In the genomic region with DNA sequence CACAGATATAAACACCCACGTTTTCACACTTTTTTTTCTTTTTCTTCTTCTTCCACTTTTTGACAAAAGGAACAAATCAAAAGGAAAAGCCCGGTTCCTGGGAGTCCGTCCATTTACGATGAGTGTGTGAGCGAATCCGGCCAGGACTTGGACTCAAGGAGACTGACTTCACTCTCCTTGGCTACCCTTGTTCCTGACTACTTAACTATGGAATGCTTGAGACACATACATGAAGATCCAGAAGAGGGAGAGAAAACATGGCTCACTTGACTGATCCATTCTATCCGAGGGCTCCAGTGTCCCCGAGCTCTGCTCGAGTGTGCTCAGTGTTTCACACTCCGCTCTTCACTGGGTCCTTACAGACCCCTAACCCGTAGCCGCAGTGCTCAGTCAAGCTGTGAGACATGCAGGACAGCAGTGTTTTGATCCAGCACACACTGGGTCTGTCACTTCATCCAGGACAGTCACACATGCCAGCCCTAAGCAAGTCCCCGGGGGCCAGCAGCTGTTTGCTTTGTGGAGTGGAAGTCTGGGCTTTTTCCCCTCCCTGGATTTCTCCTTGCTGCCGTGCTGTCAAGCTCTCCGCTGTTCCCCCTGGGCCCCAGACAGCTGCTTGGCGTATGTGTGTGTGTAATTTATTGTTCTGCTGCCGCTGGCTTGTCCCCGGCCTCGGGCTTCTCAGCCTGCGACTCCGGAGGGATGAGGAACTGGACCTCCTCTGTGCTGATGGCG, we compare ENCODE assay signal across 8 mouse cellular contexts. TPM values are rescaled to one million over a fixed set of nuclear protein-coding genes. Genes with fewer than 3 reads are reported as not detected.
DNase-seq lines count a peak whose midpoint lies in the region; ATAC-seq and TF ChIP-seq lines count a peak whose summit lies in the region.

No protein-coding gene starts in this region.

- no peak for TF ChIP-seq CTCF in kidney, postnatal 0 days (IDR thresholded peaks at IDR 0.05; ENCODE audit: low read depth)

- whole genome bisulfite sequencing in kidney, postnatal 0 days = 40% methylated on average over 22 of the region's 22 CpGs
- WGBS in forebrain, embryonic 14.5 days = 44% methylated on average over 22 of the region's 22 CpGs
- 57% methylated on average over 22 of the region's 22 CpGs for whole genome bisulfite sequencing in midbrain, embryonic 13.5 days
- 73% methylated on average over 22 of the region's 22 CpGs for WGBS in liver, embryonic 12.5 days (ENCODE audit: insufficient replicate concordance)

- peaks cover 18% of the 10 kb centered on the region for H3K36me3 ChIP-seq in kidney, postnatal 0 days (ENCODE audit: insufficient read depth, low read length)
- H3K36me3 ChIP-seq in forebrain, embryonic 14.5 days (ENCODE audit: control insufficient read depth, insufficient read depth, low read length) = peaks cover 31% of the 10 kb centered on the region
- H3K36me3 ChIP-seq in midbrain, embryonic 13.5 days = peaks cover 41% of the 10 kb centered on the region
- H3K36me3 ChIP-seq in liver, embryonic 12.5 days = peaks cover 62% of the 10 kb centered on the region

- no peak overlapping the region for H3K4me3 ChIP-seq in kidney, postnatal 0 days (replicated peaks; ENCODE audit: low read depth, low read length)
- no peak overlapping the region for H3K4me3 ChIP-seq in forebrain, embryonic 14.5 days (ENCODE audit: low read depth, low read length)
- H3K4me3 ChIP-seq in midbrain, embryonic 13.5 days (replicated peaks) = peak overlapping the region; percentile 6
- H3K4me3 ChIP-seq in liver, embryonic 12.5 days = no peak overlapping the region

- intact Hi-C loops in heart, postnatal 14 days (cut with DNase I) = no loop called here

- no peak overlapping the region for H3K9ac ChIP-seq in kidney, postnatal 0 days (ENCODE audit: low read depth, low read length)
- peak overlapping the region; percentile 35; the same call in 1 of the 2 replicates for H3K9ac ChIP-seq in forebrain, embryonic 14.5 days (ENCODE audit: low read length)
- H3K9ac ChIP-seq in midbrain, embryonic 13.5 days (replicated peaks) = 0 out of 2 replicates have a peak overlapping the region, but pooled peaks have one; percentile 19
- H3K9ac ChIP-seq in liver, embryonic 12.5 days = no peak overlapping the region

- no peaks in the 10 kb centered on the region for H3K9me3 ChIP-seq in kidney, postnatal 0 days (replicated peaks; ENCODE audit: low read length)
- no peaks in the 10 kb centered on the region for H3K9me3 ChIP-seq in forebrain, embryonic 14.5 days (replicated peaks; ENCODE audit: control insufficient read depth, low read length)
- H3K9me3 ChIP-seq in midbrain, embryonic 13.5 days = no peaks in the 10 kb centered on the region
- H3K9me3 ChIP-seq in liver, embryonic 12.5 days (replicated peaks) = peaks cover 5% of the 10 kb centered on the region

- H3K4me1 ChIP-seq in kidney, postnatal 0 days (replicated peaks; ENCODE audit: insufficient read depth, low read length) = peaks cover 10% of the 10 kb centered on the region; the same call in 1 of the 2 replicates
- peaks cover 7% of the 10 kb centered on the region; the same call in 1 of the 2 replicates for H3K4me1 ChIP-seq in forebrain, embryonic 14.5 days (ENCODE audit: control insufficient read depth, insufficient read depth, low read length)
- peaks cover 13% of the 10 kb centered on the region for H3K4me1 ChIP-seq in midbrain, embryonic 13.5 days (replicated peaks)
- H3K4me1 ChIP-seq in liver, embryonic 12.5 days = peaks cover 22% of the 10 kb centered on the region

- ATAC-seq in kidney, postnatal 0 days (replicated peaks; ENCODE audit: low FRiP score, low read depth) = peak; percentile 60; the same call in 1 of the 2 replicates
- ATAC-seq in forebrain, embryonic 14.5 days = peak; percentile 82
- ATAC-seq in midbrain, embryonic 13.5 days = peak; percentile 68
- ATAC-seq in liver, embryonic 12.5 days = no peak
- no peak for ATAC-seq in erythroid progenitor cell, adult 5-6 weeks (replicated peaks; ENCODE audit: low FRiP score, poor library complexity, severe bottlenecking)
- no peak for ATAC-seq in inflammation-experienced regulatory T-cells, adult 6 months

- no peaks in the 10 kb centered on the region for H3K27me3 ChIP-seq in kidney, postnatal 0 days (ENCODE audit: insufficient read depth, low read length)
- no peaks in the 10 kb centered on the region for H3K27me3 ChIP-seq in forebrain, embryonic 14.5 days (replicated peaks; ENCODE audit: control insufficient read depth, insufficient read depth, low read length)
- no peaks in the 10 kb centered on the region for H3K27me3 ChIP-seq in midbrain, embryonic 13.5 days
- H3K27me3 ChIP-seq in liver, embryonic 12.5 days (replicated peaks) = no peaks in the 10 kb centered on the region

- H3K27ac ChIP-seq in kidney, postnatal 0 days = peak overlapping the region; percentile 47; the same call in 1 of the 2 replicates
- peak overlapping the region; percentile 76 for H3K27ac ChIP-seq in forebrain, embryonic 14.5 days (ENCODE audit: low read depth, low read length)
- H3K27ac ChIP-seq in midbrain, embryonic 13.5 days = peak overlapping the region; percentile 71
- H3K27ac ChIP-seq in liver, embryonic 12.5 days = no peak overlapping the region

- H3K4me2 ChIP-seq in kidney, postnatal 0 days (ENCODE audit: low read length) = peak overlapping the region; percentile 7; the same call in 1 of the 2 replicates
- H3K4me2 ChIP-seq in forebrain, embryonic 14.5 days (ENCODE audit: low read length) = peak overlapping the region; percentile 24; the same call in 1 of the 2 replicates
- peak overlapping the region; percentile 37 for H3K4me2 ChIP-seq in midbrain, embryonic 13.5 days (replicated peaks)
- H3K4me2 ChIP-seq in liver, embryonic 12.5 days = no peak overlapping the region

- peak; percentile 82 for DNase-seq in kidney, postnatal 0 days (ENCODE audit: low spot score)
- DNase-seq in kidney, adult 18-20 months = no peak
- peak; percentile 68 for DNase-seq in forebrain, embryonic 14.5 days (ENCODE audit: low spot score)
- peak; percentile 69 to 73 for DNase-seq in heart, postnatal 14 days

RNA-seq across cellular contexts. Expression of a gene that starts 10.6 kb away (rescaled TPM):
- 29.9 and 30.1 TPM in 2 replicates for polyA plus RNA-seq in kidney, postnatal 0 days (2015; fragmentation: Nextera tagmentation; extraction: Ambion mirVana)
- polyA plus RNA-seq in forebrain, embryonic 14.5 days (2014; fragmentation: Nextera tagmentation; extraction: Ambion mirVana) = 39.4 and 41.6 TPM in 2 replicates
- total RNA-seq in heart, postnatal 14 days (2021) = 10 to 100 TPM; 12.8 TPM
- polyA plus RNA-seq in midbrain, embryonic 13.5 days (2015; fragmentation: Nextera tagmentation; extraction: Ambion mirVana) = 30.7 and 31.9 TPM in 2 replicates
- 17.5 and 19.2 TPM in 2 replicates for polyA plus RNA-seq in liver, embryonic 12.5 days (2016; fragmentation: Nextera tagmentation; extraction: Ambion mirVana)
- total RNA-seq in erythroid progenitor cell, adult 5-6 weeks (2015; ENCODE audit: low replicate concordance) = 4.6 and 7.2 TPM in 2 replicates
- 10.1 and 12.9 TPM in 2 replicates for total RNA-seq in erythroid progenitor cell, adult 5-6 weeks (2017; ENCODE audit: low replicate concordance)
- 10 to 100 TPM; 21.9 to 23.2 (median 22.8) TPM for polyA plus RNA-seq in inflammation-experienced regulatory T-cells, adult 6 months (2017; shearing (Covaris generic))

RNA-seq across cellular contexts. Expression of a gene that starts 16.0 kb away (rescaled TPM):
- polyA plus RNA-seq in kidney, postnatal 0 days (2015; fragmentation: Nextera tagmentation; extraction: Ambion mirVana) = 2.8 and 3.1 TPM in 2 replicates
- 4.2 and 4.6 TPM in 2 replicates for polyA plus RNA-seq in forebrain, embryonic 14.5 days (2014; fragmentation: Nextera tagmentation; extraction: Ambion mirVana)
- total RNA-seq in heart, postnatal 14 days (2021) = 1 to 10 TPM; 4.1 to 4.3 TPM
- 5.6 and 5.8 TPM in 2 replicates for polyA plus RNA-seq in midbrain, embryonic 13.5 days (2015; fragmentation: Nextera tagmentation; extraction: Ambion mirVana)
- polyA plus RNA-seq in liver, embryonic 12.5 days (2016; fragmentation: Nextera tagmentation; extraction: Ambion mirVana) = 5.9 and 6.5 TPM in 2 replicates
- 2.1 and 2.5 TPM in 2 replicates for total RNA-seq in erythroid progenitor cell, adult 5-6 weeks (2015; ENCODE audit: low replicate concordance)
- total RNA-seq in erythroid progenitor cell, adult 5-6 weeks (2017; ENCODE audit: low replicate concordance) = 0.61 and 0.90 TPM in 2 replicates
- 1 to 10 TPM; 1.6 to 2.2 (median 2.0) TPM for polyA plus RNA-seq in inflammation-experienced regulatory T-cells, adult 6 months (2017; shearing (Covaris generic))

RNA-seq across cellular contexts. Expression of a gene that starts 28.4 kb away (rescaled TPM):
- polyA plus RNA-seq in kidney, postnatal 0 days (2015; fragmentation: Nextera tagmentation; extraction: Ambion mirVana) = 25.6 and 26.0 TPM in 2 replicates
- polyA plus RNA-seq in forebrain, embryonic 14.5 days (2014; fragmentation: Nextera tagmentation; extraction: Ambion mirVana) = 21.1 and 25.2 TPM in 2 replicates
- total RNA-seq in heart, postnatal 14 days (2021) = 1 to 10 TPM; 3.0 to 4.0 TPM
- polyA plus RNA-seq in midbrain, embryonic 13.5 days (2015; fragmentation: Nextera tagmentation; extraction: Ambion mirVana) = 26.6 and 30.8 TPM in 2 replicates
- polyA plus RNA-seq in liver, embryonic 12.5 days (2016; fragmentation: Nextera tagmentation; extraction: Ambion mirVana) = 72.9 and 78.2 TPM in 2 replicates
- 282 and 376 TPM in 2 replicates for total RNA-seq in erythroid progenitor cell, adult 5-6 weeks (2015; ENCODE audit: low replicate concordance)
- total RNA-seq in erythroid progenitor cell, adult 5-6 weeks (2017; ENCODE audit: low replicate concordance) = 418 and 469 TPM in 2 replicates
- 10 to 100 TPM in 1 of 3 experiments, 1 to 10 TPM in 2; 4.6 to 49.6 (median 6.9) TPM for polyA plus RNA-seq in inflammation-experienced regulatory T-cells, adult 6 months (2017; shearing (Covaris generic))

Comparison
In these comparisons a context has a peak if more than half of its experiments do, and no peak if none do; other contexts are left out.
1. ATAC-seq: peak in kidney, postnatal 0 days (single experiment), forebrain, embryonic 14.5 days (single experiment) and midbrain, embryonic 13.5 days (single experiment); none in liver, embryonic 12.5 days (single experiment), erythroid progenitor cell, adult 5-6 weeks (single experiment) and inflammation-experienced regulatory T-cells, adult 6 months (single experiment).
2. H3K9ac ChIP-seq: peak in forebrain, embryonic 14.5 days (single experiment) and midbrain, embryonic 13.5 days (single experiment); none in kidney, postnatal 0 days (single experiment) and liver, embryonic 12.5 days (single experiment).